Mouse (Mus musculus): ENCODE measurements around the gene 1700102P08Rik. TPM values are rescaled to one million over a fixed set of nuclear protein-coding genes. Genes with fewer than 3 reads are reported as not detected.

1700102P08Rik gene
- polyA plus RNA-seq, 1 experiment, result not detected

DNA sequence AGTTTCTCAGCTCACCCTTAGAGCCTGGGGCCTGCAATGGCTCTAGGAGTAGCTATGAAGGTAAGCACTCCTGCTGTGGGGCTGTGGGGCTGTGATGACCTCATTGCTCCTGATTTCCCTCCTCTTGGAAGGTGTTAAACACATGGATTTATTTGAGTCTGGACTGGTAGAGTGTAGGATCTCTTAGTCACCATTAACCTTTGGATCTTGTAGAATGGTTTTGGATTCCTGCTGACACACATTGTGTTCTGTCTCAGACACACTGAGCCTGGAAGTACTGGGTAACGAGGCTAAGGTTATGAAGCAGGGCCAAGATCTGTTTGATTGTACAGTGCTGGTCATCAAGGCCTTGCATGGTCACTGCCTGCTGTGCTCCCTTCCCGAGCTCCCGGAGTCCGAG lies 13.3 kb upstream of the 1700102P08Rik start:
- H3K27ac ChIP-seq (ENCODE audit: insufficient read depth, low read depth, low read length), result no peak overlapping the region
- no peak for TF ChIP-seq CTCF (IDR thresholded peaks at IDR 0.05; ENCODE audit: low read depth, low read length)
- TF ChIP-seq POLR2A (IDR thresholded peaks at IDR 0.05; ENCODE audit: borderline replicate concordance, low read depth, low read length), result no peak
- no peaks in the 10 kb centered on the region for H3K4me1 ChIP-seq (ENCODE audit: control insufficient read depth, insufficient read depth, low read length)
- H3K4me3 ChIP-seq (ENCODE audit: insufficient read depth, low read length), result no peak overlapping the region

- H3K4me1 ChIP-seq (ENCODE audit: control insufficient read depth, insufficient read depth, low read length), result no peaks in the 10 kb centered on the region
- no peak overlapping the region for H3K4me3 ChIP-seq (ENCODE audit: insufficient read depth, low read length)
- TF ChIP-seq POLR2A (IDR thresholded peaks at IDR 0.05; ENCODE audit: borderline replicate concordance, low read depth, low read length) (no peak), CTCF (IDR thresholded peaks at IDR 0.05; ENCODE audit: low read depth, low read length) (no peak)
- no peak overlapping the region for H3K27ac ChIP-seq (ENCODE audit: insufficient read depth, low read depth, low read length)
These were observed 11.2 kb upstream of the 1700102P08Rik start for GRCm38 (mm10) chr9:108381382-108381781.

- Histone ChIP-seq H3K4me3 (ENCODE audit: insufficient read depth, low read length) (no peak overlapping the region), H3K27ac (ENCODE audit: insufficient read depth, low read depth, low read length) (no peak overlapping the region), H3K4me1 (ENCODE audit: control insufficient read depth, insufficient read depth, low read length) (no peaks in the 10 kb centered on the region)
- no peak for TF ChIP-seq POLR2A (IDR thresholded peaks at IDR 0.05; ENCODE audit: borderline replicate concordance, low read depth, low read length)
- TF ChIP-seq CTCF (IDR thresholded peaks at IDR 0.05; ENCODE audit: low read depth, low read length), result no peak
These were observed 7.6 kb upstream of the 1700102P08Rik start for GRCm38 (mm10) chr9:108385006-108385405.

- no peak overlapping the region for H3K27ac ChIP-seq (ENCODE audit: insufficient read depth, low read depth, low read length)
- H3K4me1 ChIP-seq (ENCODE audit: control insufficient read depth, insufficient read depth, low read length), result no peaks in the 10 kb centered on the region
- no peak overlapping the region for H3K4me3 ChIP-seq (ENCODE audit: insufficient read depth, low read length)
These were observed 5.8 kb upstream of the 1700102P08Rik start for GRCm38 (mm10) chr9:108386816-108387215.

GRCm38 (mm10) chr9:108388601-108389000 lies 4.0 kb upstream of the 1700102P08Rik start:
- no peak overlapping the region for H3K27ac ChIP-seq (ENCODE audit: insufficient read depth, low read depth, low read length)
- no peaks in the 10 kb centered on the region for H3K4me1 ChIP-seq (ENCODE audit: control insufficient read depth, insufficient read depth, low read length)
- H3K4me3 ChIP-seq (ENCODE audit: insufficient read depth, low read length), result no peak overlapping the region
- TF ChIP-seq CTCF (IDR thresholded peaks at IDR 0.05; ENCODE audit: low read depth, low read length), result no peak
- TF ChIP-seq POLR2A (IDR thresholded peaks at IDR 0.05; ENCODE audit: borderline replicate concordance, low read depth, low read length), result no peak

More at GRCm38 (mm10) chr9:108386816-108387215, 5.8 kb upstream of the 1700102P08Rik start:
- TF ChIP-seq CTCF (IDR thresholded peaks at IDR 0.05; ENCODE audit: low read depth, low read length) (no peak), POLR2A (IDR thresholded peaks at IDR 0.05; ENCODE audit: borderline replicate concordance, low read depth, low read length) (no peak)

GRCm38 (mm10) chr9:108389220-108389619 lies 3.4 kb upstream of the 1700102P08Rik start:
- no peak overlapping the region for H3K27ac ChIP-seq (ENCODE audit: insufficient read depth, low read depth, low read length)
- no peak overlapping the region for H3K4me3 ChIP-seq (ENCODE audit: insufficient read depth, low read length)
- TF ChIP-seq POLR2A (IDR thresholded peaks at IDR 0.05; ENCODE audit: borderline replicate concordance, low read depth, low read length) (no peak), CTCF (IDR thresholded peaks at IDR 0.05; ENCODE audit: low read depth, low read length) (no peak)
- H3K4me1 ChIP-seq (ENCODE audit: control insufficient read depth, insufficient read depth, low read length), result no peaks in the 10 kb centered on the region

DNA sequence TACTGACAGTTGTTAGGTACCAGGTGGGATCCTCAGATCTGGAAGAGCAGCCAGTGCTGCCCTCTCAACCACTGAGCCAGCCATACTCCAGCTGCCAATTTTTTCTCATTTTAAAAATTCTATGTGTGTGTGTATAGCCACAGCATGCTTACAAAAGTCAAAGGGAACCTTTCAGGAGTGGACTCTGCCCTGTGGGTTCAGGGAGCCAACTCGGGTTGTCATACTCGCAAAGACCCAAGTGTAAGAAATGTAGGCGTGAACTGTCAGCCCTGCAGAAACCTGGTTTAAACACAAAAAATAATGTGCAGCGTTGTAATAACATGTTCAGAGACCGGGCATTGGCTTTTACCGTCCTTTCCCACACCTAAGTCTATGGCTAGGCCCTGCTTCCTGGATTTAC lies 1.6 kb downstream of the 1700102P08Rik start:
- H3K4me3 ChIP-seq (ENCODE audit: insufficient read depth, low read length), result no peak overlapping the region
- H3K4me1 ChIP-seq (ENCODE audit: control insufficient read depth, insufficient read depth, low read length), result no peaks in the 10 kb centered on the region
- TF ChIP-seq CTCF (IDR thresholded peaks at IDR 0.05; ENCODE audit: low read depth, low read length), result no peak
- TF ChIP-seq POLR2A (IDR thresholded peaks at IDR 0.05; ENCODE audit: borderline replicate concordance, low read depth, low read length), result no peak
- H3K27ac ChIP-seq (ENCODE audit: insufficient read depth, low read depth, low read length), result no peak overlapping the region

- no peak for TF ChIP-seq CTCF (IDR thresholded peaks at IDR 0.05; ENCODE audit: low read depth, low read length)
- no peak for TF ChIP-seq POLR2A (IDR thresholded peaks at IDR 0.05; ENCODE audit: borderline replicate concordance, low read depth, low read length)
- Histone ChIP-seq H3K4me1 (ENCODE audit: control insufficient read depth, insufficient read depth, low read length) (no peaks in the 10 kb centered on the region), H3K27ac (ENCODE audit: insufficient read depth, low read depth, low read length) (no peak overlapping the region), H3K4me3 (ENCODE audit: insufficient read depth, low read length) (no peak overlapping the region)
These were observed 2.8 kb downstream of the 1700102P08Rik start for GRCm38 (mm10) chr9:108395427-108395826.

DNA sequence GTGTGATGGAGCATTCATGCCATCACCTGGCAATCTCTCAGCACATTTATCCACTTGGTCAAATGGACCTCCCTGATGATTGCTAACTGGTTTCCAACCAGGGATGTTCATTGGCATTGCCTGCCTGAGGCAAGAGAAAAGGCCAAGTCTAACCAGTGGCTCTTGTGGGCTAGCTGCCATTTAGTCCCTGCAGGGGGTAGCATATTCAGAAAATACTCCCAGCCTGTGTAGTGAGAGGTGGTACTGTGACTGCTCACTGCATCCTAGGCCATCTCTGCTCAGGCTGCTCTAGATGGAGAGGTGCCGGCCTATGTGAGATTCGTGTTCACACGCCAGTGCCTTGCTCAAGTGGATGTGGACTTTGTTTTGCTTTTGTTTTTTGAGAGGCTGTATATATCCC lies 5.7 kb downstream of the 1700102P08Rik start:
- H3K4me3 ChIP-seq (ENCODE audit: insufficient read depth, low read length), result no peak overlapping the region
- no peak overlapping the region for H3K27ac ChIP-seq (ENCODE audit: insufficient read depth, low read depth, low read length)
- no peaks in the 10 kb centered on the region for H3K4me1 ChIP-seq (ENCODE audit: control insufficient read depth, insufficient read depth, low read length)
- TF ChIP-seq POLR2A (IDR thresholded peaks at IDR 0.05; ENCODE audit: borderline replicate concordance, low read depth, low read length) (no peak), CTCF (IDR thresholded peaks at IDR 0.05; ENCODE audit: low read depth, low read length) (no peak)

DNA sequence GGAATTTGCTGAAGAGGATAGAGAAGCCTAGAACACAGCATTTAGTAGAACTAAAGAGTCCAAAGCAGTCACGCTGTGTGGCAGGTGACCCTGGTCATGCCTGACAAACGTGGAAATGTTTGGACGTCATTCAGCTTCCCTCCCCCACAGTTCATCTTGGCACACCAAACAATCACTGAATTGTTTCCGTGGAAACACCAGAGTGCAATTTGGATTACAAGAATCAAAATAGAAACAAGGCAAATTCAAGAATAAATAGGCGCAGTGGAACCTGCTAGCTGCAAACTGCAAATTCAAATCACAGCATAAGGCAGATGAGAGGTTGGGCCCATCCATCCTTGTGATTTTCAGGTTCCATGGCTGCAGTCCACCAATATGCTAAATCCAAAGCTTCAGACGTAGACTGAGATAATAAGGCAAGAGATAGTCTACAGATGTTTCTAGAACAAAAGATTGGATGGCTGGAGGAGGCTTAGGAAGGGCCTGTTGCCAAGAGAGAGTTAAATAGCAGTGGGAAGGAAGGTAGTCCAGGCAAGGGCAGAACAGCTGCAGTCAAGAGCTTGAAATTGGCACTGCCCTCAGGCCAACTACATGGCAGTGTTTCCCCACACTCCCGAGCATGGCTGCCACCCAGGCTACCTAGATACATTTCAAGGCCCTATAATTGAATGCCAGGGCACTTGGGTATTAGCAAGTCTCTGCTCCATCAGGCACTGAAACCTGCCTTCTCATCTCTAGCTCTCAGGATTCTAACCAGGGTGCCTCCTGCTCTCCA lies 8.8 kb downstream of the 1700102P08Rik start:
- H3K4me1 ChIP-seq (ENCODE audit: control insufficient read depth, insufficient read depth, low read length), result no peaks in the 10 kb centered on the region
- no peak overlapping the region for H3K4me3 ChIP-seq (ENCODE audit: insufficient read depth, low read length)
- H3K27ac ChIP-seq (ENCODE audit: insufficient read depth, low read depth, low read length), result no peak overlapping the region
- TF ChIP-seq POLR2A (IDR thresholded peaks at IDR 0.05; ENCODE audit: borderline replicate concordance, low read depth, low read length) (no peak), CTCF (IDR thresholded peaks at IDR 0.05; ENCODE audit: low read depth, low read length) (no peak)

All from bone marrow macrophage, adult 2 months (primary cell).